Mouse (Mus musculus) embryonic facial prominence, embryonic 10.5 days (tissue): ENCODE measurements at regions not wholly inside any gene's neighbourhood (a gene's known extent, or its start where the extent isn't known, plus 50 kb on each side); places are given as distances from the start of the nearest gene placed in this dataset.

Source experiments
- DNase-seq: peaks from one replicate; pipeline ENCODE4 v3.0.0-alpha.2; 2017; ENCODE audit warnings: low spot score
- H3K27ac ChIP-seq: fragments of 300-500 bp; sonication (generic); replicated peaks from 2 replicates; pipeline ENCODE4 v1.5.1; 2016; ENCODE audit warnings: mild to moderate bottlenecking
- H3K27me3 ChIP-seq: fragments of 300-500 bp; sonication (generic); replicated peaks from 2 replicates; pipeline ENCODE4 v1.6.1; 2016; ENCODE audit warnings: low read depth, mild to moderate bottlenecking; ENCODE audit not compliant: poor library complexity, severe bottlenecking
- H3K36me3 ChIP-seq: fragments of 300-500 bp; sonication (generic); replicated peaks from 2 replicates; pipeline ENCODE4 v1.6.1; 2016; ENCODE audit warnings: mild to moderate bottlenecking, moderate library complexity
- H3K4me1 ChIP-seq: fragments of 300-500 bp; sonication (generic); 2 replicates; pipeline ENCODE4 v1.6.1; 2016
- H3K4me3 ChIP-seq: fragments of 300-500 bp; sonication (generic); 2 replicates; pipeline ENCODE4 v1.5.1; 2016; ENCODE audit warnings: mild to moderate bottlenecking, moderate library complexity
- H3K9me3 ChIP-seq: fragments of 300-500 bp; sonication (generic); 2 replicates; pipeline ENCODE4 v1.6.1; 2016; ENCODE audit warnings: mild to moderate bottlenecking
- WGBS: fragments of 180-500 bp; shearing (Covaris S2); methylation state at CpG from one replicate; pipeline ENCODE4 v1.1.7; 2016; 5-methylcytosine and 5-hydroxymethylcytosine counted together

- Histone ChIP-seq H3K27me3 (no peaks in the 10 kb centered on the region), H3K4me3 (no peak overlapping the region), H3K4me1 (no peaks in the 10 kb centered on the region), H3K36me3 (no peaks in the 10 kb centered on the region), H3K27ac (no peak overlapping the region), H3K9me3 (no peaks in the 10 kb centered on the region)
- DNase-seq: no peak
- 75% methylated on average over 2 of the region's 2 CpGs for WGBS
Measured at GRCm38 (mm10) chr15:61812671-61813070, 889.9 kb upstream of the A1bg start.

- H3K36me3 ChIP-seq: no peaks in the 10 kb centered on the region
- no peaks in the 10 kb centered on the region for H3K9me3 ChIP-seq
- H3K27me3 ChIP-seq: no peaks in the 10 kb centered on the region
- DNase-seq: no peak
- 79% methylated on average over 2 of the region's 2 CpGs for WGBS
- no peak overlapping the region for H3K27ac ChIP-seq
- no peak overlapping the region for H3K4me3 ChIP-seq
- no peaks in the 10 kb centered on the region for H3K4me1 ChIP-seq
Measured at GRCm38 (mm10) chr15:61805379-61805778, 882.6 kb upstream of the A1bg start.

GRCm38 (mm10) chr15:61800155-61800554, 877.3 kb upstream of the A1bg start:
- Histone ChIP-seq H3K4me1 (no peaks in the 10 kb centered on the region), H3K9me3 (no peaks in the 10 kb centered on the region), H3K27me3 (no peaks in the 10 kb centered on the region), H3K36me3 (no peaks in the 10 kb centered on the region), H3K4me3 (no peak overlapping the region), H3K27ac (no peak overlapping the region)
- no peak for DNase-seq
- 87% methylated on average over 4 of the region's 4 CpGs for WGBS

- Histone ChIP-seq H3K36me3 (no peaks in the 10 kb centered on the region), H3K4me1 (no peaks in the 10 kb centered on the region), H3K27ac (no peak overlapping the region), H3K4me3 (no peak overlapping the region), H3K27me3 (no peaks in the 10 kb centered on the region), H3K9me3 (no peaks in the 10 kb centered on the region)
- WGBS: 67% methylated on average over 1 of the region's 1 CpGs
- no peak for DNase-seq
Measured at GRCm38 (mm10) chr15:61797827-61798226, 875.0 kb upstream of the A1bg start.

GRCm38 (mm10) chr15:61794506-61794905, 871.7 kb upstream of the A1bg start:
- no peak for DNase-seq
- H3K36me3 ChIP-seq: no peaks in the 10 kb centered on the region
- H3K4me1 ChIP-seq: no peaks in the 10 kb centered on the region
- no peak overlapping the region for H3K27ac ChIP-seq
- 85% methylated on average over 3 of the region's 3 CpGs for WGBS
- H3K9me3 ChIP-seq: no peaks in the 10 kb centered on the region
- H3K4me3 ChIP-seq: no peak overlapping the region
- H3K27me3 ChIP-seq: no peaks in the 10 kb centered on the region

GRCm38 (mm10) chr15:61789847-61790562, 867.2 kb upstream of the A1bg start:
- 81% methylated on average over 7 of the region's 7 CpGs for WGBS
- no peaks in the 10 kb centered on the region for H3K27me3 ChIP-seq
- no peak overlapping the region for H3K4me3 ChIP-seq
- H3K36me3 ChIP-seq: no peaks in the 10 kb centered on the region
- H3K4me1 ChIP-seq: no peaks in the 10 kb centered on the region
- no peak for DNase-seq
- H3K27ac ChIP-seq: no peak overlapping the region
- no peaks in the 10 kb centered on the region for H3K9me3 ChIP-seq

GRCm38 (mm10) chr15:61787046-61787445, 864.2 kb upstream of the A1bg start:
- H3K27me3 ChIP-seq: no peaks in the 10 kb centered on the region
- H3K27ac ChIP-seq: no peak overlapping the region
- no peaks in the 10 kb centered on the region for H3K9me3 ChIP-seq
- DNase-seq: no peak
- no peaks in the 10 kb centered on the region for H3K4me1 ChIP-seq
- H3K4me3 ChIP-seq: no peak overlapping the region
- 81% methylated on average over 1 of the region's 1 CpGs for WGBS
- H3K36me3 ChIP-seq: no peaks in the 10 kb centered on the region

GRCm38 (mm10) chr15:61781531-61781930, 858.7 kb upstream of the A1bg start:
- no peak overlapping the region for H3K4me3 ChIP-seq
- H3K27me3 ChIP-seq: no peaks in the 10 kb centered on the region
- H3K9me3 ChIP-seq: no peaks in the 10 kb centered on the region
- no peaks in the 10 kb centered on the region for H3K36me3 ChIP-seq
- WGBS: 82% methylated on average over 2 of the region's 2 CpGs
- no peak overlapping the region for H3K27ac ChIP-seq
- DNase-seq: no peak
- no peaks in the 10 kb centered on the region for H3K4me1 ChIP-seq

GRCm38 (mm10) chr15:61772996-61773395, 850.2 kb upstream of the A1bg start:
- H3K36me3 ChIP-seq: no peaks in the 10 kb centered on the region
- no peak for DNase-seq
- H3K9me3 ChIP-seq: no peaks in the 10 kb centered on the region
- no peak overlapping the region for H3K4me3 ChIP-seq
- no peaks in the 10 kb centered on the region for H3K27me3 ChIP-seq
- no peak overlapping the region for H3K27ac ChIP-seq
- H3K4me1 ChIP-seq: peaks cover 8% of the 10 kb centered on the region; the same call in 1 of the 2 replicates
- 93% methylated on average over 4 of the region's 4 CpGs for WGBS

- peak; percentile 33 for DNase-seq
- WGBS: 62% methylated on average over 14 of the region's 14 CpGs
- peaks cover 8% of the 10 kb centered on the region; the same call in 1 of the 2 replicates for H3K4me1 ChIP-seq
- H3K9me3 ChIP-seq: no peaks in the 10 kb centered on the region
- H3K36me3 ChIP-seq: no peaks in the 10 kb centered on the region
- H3K27me3 ChIP-seq: no peaks in the 10 kb centered on the region
- H3K27ac ChIP-seq: no peak overlapping the region
- no peak overlapping the region for H3K4me3 ChIP-seq
Measured at GRCm38 (mm10) chr15:61770721-61771542, 848.1 kb upstream of the A1bg start.

GRCm38 (mm10) chr15:61766544-61767094, 843.8 kb upstream of the A1bg start:
- Histone ChIP-seq H3K27ac (no peak overlapping the region), H3K4me3 (no peak overlapping the region), H3K9me3 (no peaks in the 10 kb centered on the region), H3K36me3 (no peaks in the 10 kb centered on the region), H3K27me3 (no peaks in the 10 kb centered on the region), H3K4me1 (peaks cover 8% of the 10 kb centered on the region; the same call in 1 of the 2 replicates)
- no peak for DNase-seq
- 72% methylated on average over 2 of the region's 2 CpGs for WGBS

- DNase-seq: no peak
- no peak overlapping the region for H3K4me3 ChIP-seq
- 87% methylated on average over 2 of the region's 2 CpGs for WGBS
Measured at GRCm38 (mm10) chr15:61753802-61754201, 831.0 kb upstream of the A1bg start.

GRCm38 (mm10) chr15:61723696-61724095, 800.9 kb upstream of the A1bg start:
- H3K36me3 ChIP-seq: no peaks in the 10 kb centered on the region
- DNase-seq: no peak
- H3K27ac ChIP-seq: no peak overlapping the region
- no peaks in the 10 kb centered on the region for H3K27me3 ChIP-seq
- 72% methylated on average over 1 of the region's 1 CpGs for WGBS
- no peak overlapping the region for H3K4me3 ChIP-seq
- no peaks in the 10 kb centered on the region for H3K9me3 ChIP-seq
- H3K4me1 ChIP-seq: no peaks in the 10 kb centered on the region

More at GRCm38 (mm10) chr15:61753802-61754201, 831.0 kb upstream of the A1bg start:
- Histone ChIP-seq H3K27ac (no peak overlapping the region), H3K9me3 (no peaks in the 10 kb centered on the region), H3K4me1 (no peaks in the 10 kb centered on the region), H3K27me3 (no peaks in the 10 kb centered on the region), H3K36me3 (no peaks in the 10 kb centered on the region)
